Mouse (Mus musculus): ENCODE measurements around the gene Wwc2.

GRCm38 (mm10) chr8:47791986-47792385 lies 198.7 kb downstream of the Wwc2 start:
- TF ChIP-seq GATA1 (IDR thresholded peaks at IDR 0.05; ENCODE audit: low read length): no peak
- TF ChIP-seq TAL1 (IDR thresholded peaks at IDR 0.05; ENCODE audit: low read length): no peak

All from erythroblast, embryonic 14.5 days (primary cell).